Mouse (Mus musculus) hindbrain, embryonic 10.5 days (tissue): ENCODE measurements at regions not wholly inside any gene's neighbourhood (a gene's known extent, or its start where the extent isn't known, plus 50 kb on each side); places are given as distances from the start of the nearest gene placed in this dataset.
"Not testable (repeated sequence)": the region's sequence is repeated elsewhere in the genome, so short reads cannot be mapped to it uniquely, and the experiment has no call there.

Source experiments
- DNase-seq: peaks from one replicate; pipeline ENCODE4 v3.0.0-alpha.2; 2017; ENCODE audit warnings: low spot score
- H3K27ac ChIP-seq: fragments of 300-500 bp; sonication (generic); 2 replicates; pipeline ENCODE4 v1.5.1; 2016; ENCODE audit warnings: mild to moderate bottlenecking, moderate library complexity
- H3K27me3 ChIP-seq: fragments of 300-500 bp; sonication (generic); 2 replicates; pipeline ENCODE4 v1.6.1; 2016; ENCODE audit warnings: mild to moderate bottlenecking; ENCODE audit not compliant: poor library complexity, insufficient read depth, severe bottlenecking
- H3K36me3 ChIP-seq: fragments of 300-500 bp; sonication (generic); 2 replicates; pipeline ENCODE4 v1.6.1; 2016; ENCODE audit warnings: mild to moderate bottlenecking, moderate library complexity
- H3K4me1 ChIP-seq: fragments of 300-500 bp; sonication (generic); replicated peaks from 2 replicates; pipeline ENCODE4 v1.6.1; 2016; ENCODE audit warnings: mild to moderate bottlenecking
- H3K4me3 ChIP-seq: fragments of 300-500 bp; sonication (generic); 2 replicates; pipeline ENCODE4 v1.5.1; 2016; ENCODE audit warnings: mild to moderate bottlenecking, moderate library complexity
- H3K9me3 ChIP-seq: fragments of 300-500 bp; sonication (generic); 2 replicates; pipeline ENCODE4 v1.6.1; 2016; ENCODE audit warnings: mild to moderate bottlenecking, moderate library complexity
- WGBS: fragments of 180-500 bp; shearing (Covaris S2); methylation state at CpG from one replicate; pipeline ENCODE4 v1.1.7; 2016; 5-methylcytosine and 5-hydroxymethylcytosine counted together

DNA sequence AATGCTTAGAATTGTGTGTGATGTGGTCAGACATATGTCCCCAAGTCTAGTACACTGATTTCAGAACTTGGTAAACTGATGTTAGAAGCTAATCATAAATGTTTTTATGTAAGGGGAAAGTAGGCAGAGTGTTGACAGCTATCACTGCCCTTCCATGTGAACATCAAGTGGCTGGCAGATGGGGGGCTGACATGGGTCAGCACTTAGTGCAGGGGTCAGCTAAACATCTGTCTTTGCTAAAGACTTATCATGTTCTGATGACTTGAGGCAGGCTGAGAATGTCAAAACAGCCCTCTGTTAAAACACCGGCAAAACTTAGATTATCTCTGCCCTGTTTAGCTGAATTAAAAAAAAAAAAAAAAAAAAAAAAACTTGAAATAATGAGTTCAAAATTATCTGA, 116.7 kb upstream of the Edil3 start:
- no peaks in the 10 kb centered on the region for H3K27me3 ChIP-seq
- no peaks in the 10 kb centered on the region for H3K4me1 ChIP-seq
- H3K9me3 ChIP-seq = no peaks in the 10 kb centered on the region
- WGBS = 39% methylated on average over 1 of the region's 1 CpGs
- H3K4me3 ChIP-seq = no peak overlapping the region
- H3K36me3 ChIP-seq = no peaks in the 10 kb centered on the region
- peak; percentile 41 for DNase-seq
- H3K27ac ChIP-seq = no peak overlapping the region

DNA sequence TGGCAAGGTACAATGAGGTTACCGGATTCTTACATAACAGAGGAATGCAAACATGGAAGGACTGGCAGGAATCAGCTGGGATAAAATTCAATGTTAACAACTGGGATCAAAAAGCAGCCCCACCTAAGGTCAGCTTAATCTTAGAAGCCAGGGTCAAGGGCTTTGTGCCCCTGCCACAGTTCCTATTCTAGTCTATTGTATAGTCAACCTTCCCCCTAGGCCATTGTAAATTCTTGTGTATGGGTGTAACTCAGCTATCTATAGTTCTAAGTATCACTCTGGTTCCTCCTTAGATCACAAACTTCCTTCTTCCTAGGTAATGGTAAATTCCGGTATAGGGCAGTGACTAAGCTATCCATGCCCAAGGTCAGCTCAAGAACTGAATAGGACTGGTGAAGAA, 91.6 kb upstream of the Edil3 start:
- H3K4me1 ChIP-seq, DNase-seq, H3K9me3 ChIP-seq, H3K4me3 ChIP-seq, H3K27me3 ChIP-seq, H3K27ac ChIP-seq, H3K36me3 ChIP-seq: not testable (repeated sequence)
- 97% methylated on average over 2 of the region's 2 CpGs for WGBS

DNA sequence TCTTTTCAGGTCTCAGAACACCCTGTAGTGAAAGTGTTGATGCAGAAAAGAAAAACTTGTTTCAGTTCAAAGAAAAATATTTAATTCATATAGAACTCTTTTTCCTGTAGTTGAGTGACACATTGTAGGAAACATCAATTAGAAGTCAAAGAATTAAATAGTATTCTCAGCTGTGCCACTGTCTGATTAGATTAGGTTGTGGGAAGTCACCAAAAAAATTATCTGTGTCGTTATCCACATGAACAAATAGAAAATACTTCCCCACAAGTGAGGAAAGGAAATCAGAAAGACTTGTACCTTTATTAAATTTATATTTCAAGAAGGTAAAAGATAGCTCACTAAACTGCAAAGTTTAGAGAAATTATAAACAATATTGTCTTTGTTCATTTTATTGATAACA, 71.4 kb upstream of the Edil3 start:
- 75% methylated on average over 1 of the region's 1 CpGs for WGBS
- H3K9me3 ChIP-seq = no peaks in the 10 kb centered on the region
- H3K4me1 ChIP-seq = no peaks in the 10 kb centered on the region
- H3K4me3 ChIP-seq = no peak overlapping the region
- H3K27me3 ChIP-seq = no peaks in the 10 kb centered on the region
- no peak for DNase-seq
- H3K27ac ChIP-seq = no peak overlapping the region
- no peaks in the 10 kb centered on the region for H3K36me3 ChIP-seq
